Mouse (Mus musculus): ENCODE results near the gene Serpina3k.

DNA sequence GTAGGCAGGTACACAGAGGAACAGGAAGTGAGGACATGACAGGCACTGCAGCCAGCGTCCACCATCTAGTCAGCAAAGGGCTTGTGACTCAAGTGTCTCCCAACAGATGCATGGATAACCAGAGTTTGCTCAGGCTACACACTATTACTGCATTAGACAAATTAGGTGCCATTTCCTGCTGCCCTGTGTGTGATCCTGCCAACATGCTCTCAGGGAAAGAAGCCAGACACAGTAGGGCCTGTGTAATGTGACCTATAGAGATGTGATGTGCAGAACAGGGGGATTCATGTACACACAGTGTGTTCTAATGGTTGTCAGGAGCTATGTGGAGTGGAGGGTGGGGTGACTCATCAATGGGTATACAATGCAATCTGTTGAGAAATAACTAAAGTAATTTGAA is 15.8 kb upstream of the Serpina3k start:
- TF ChIP-seq CTCF (IDR thresholded peaks at IDR 0.05; ENCODE audit: low read depth, low read length) (no peak), TAL1 (conservative IDR thresholded peaks at IDR 0.05; ENCODE audit: low read depth, low read length) (no peak), GATA1 (IDR thresholded peaks at IDR 0.05; ENCODE audit: borderline replicate concordance, low read length) (no peak), POLR2AphosphoS5 (IDR thresholded peaks at IDR 0.05; ENCODE audit: insufficient replicate concordance, low read depth, low read length) (no peak)

All from G1E (cell line).